Mouse (Mus musculus): ENCODE measurements around the gene Dock1. TPM values are rescaled to one million over a fixed set of nuclear protein-coding genes. Genes with fewer than 3 reads are reported as not detected.

Dock1 gene
- total RNA-seq, 2 experiments from 2014 or later, result 0.76 to 8.0 TPM

DNA sequence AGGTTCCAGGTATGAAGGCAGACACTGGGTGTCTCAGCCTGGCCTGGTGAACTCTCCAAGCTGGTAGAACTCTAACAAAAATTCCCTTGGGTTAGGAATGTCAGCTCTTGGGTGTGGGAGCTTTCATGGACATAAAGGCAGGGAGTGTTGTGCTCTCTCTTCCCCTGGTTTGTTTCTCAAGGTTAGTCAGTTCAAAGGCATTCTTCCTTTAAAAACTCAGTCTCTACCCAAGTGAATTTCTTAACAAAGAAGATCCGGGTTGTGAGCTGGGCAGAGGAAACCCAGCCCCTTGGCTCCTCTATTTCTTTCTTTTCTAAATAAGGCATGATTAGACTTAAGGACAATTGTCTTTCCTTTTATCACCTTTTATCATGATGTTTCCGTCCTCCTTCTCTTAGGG lies 261.4 kb downstream of the Dock1 start:
- no peak for ATAC-seq (replicated peaks; ENCODE audit: low FRiP score, poor library complexity, severe bottlenecking)

- no peak for ATAC-seq (replicated peaks; ENCODE audit: low FRiP score, poor library complexity, severe bottlenecking)
Observed at GRCm38 (mm10) chr7:134937471-134937926, 267.0 kb downstream of the Dock1 start.

GRCm38 (mm10) chr7:134937927-134938609 lies 267.6 kb downstream of the Dock1 start, which contains the start of gene Fam196a:
Gene Fam196a, minus strand, starts transcription at chr7:134938430.
- ATAC-seq (replicated peaks; ENCODE audit: low FRiP score, poor library complexity, severe bottlenecking), result no peak

- ATAC-seq (replicated peaks; ENCODE audit: low FRiP score, poor library complexity, severe bottlenecking), result no peak
Observed at GRCm38 (mm10) chr7:134941891-134942290, 271.4 kb downstream of the Dock1 start.

DNA sequence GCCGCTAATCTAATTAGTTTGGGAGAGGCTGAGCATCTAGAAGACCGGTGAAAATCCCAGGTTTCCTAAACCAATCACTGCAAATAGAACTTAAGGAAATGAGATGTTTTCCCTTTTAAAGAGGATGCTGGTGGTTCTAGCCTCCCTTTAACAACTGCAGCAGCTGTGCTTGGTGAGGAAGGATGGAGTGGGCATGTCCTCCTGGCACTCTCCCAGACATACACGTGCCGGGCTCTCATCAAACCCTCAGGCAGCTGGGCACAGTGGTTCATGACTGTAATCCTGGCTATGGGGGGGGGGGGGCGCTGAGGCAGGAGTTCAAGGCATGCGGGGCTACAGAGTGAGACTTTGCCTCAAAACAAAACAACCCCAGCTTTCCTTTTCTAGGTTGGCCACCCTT lies 272.6 kb downstream of the Dock1 start:
- no peak for ATAC-seq (replicated peaks; ENCODE audit: low FRiP score, poor library complexity, severe bottlenecking)

- ATAC-seq (replicated peaks; ENCODE audit: low FRiP score, poor library complexity, severe bottlenecking), result no peak
Observed at GRCm38 (mm10) chr7:134943701-134944100, 273.2 kb downstream of the Dock1 start.

GRCm38 (mm10) chr7:134945925-134946716 lies 275.7 kb downstream of the Dock1 start:
- ATAC-seq (replicated peaks; ENCODE audit: low FRiP score, poor library complexity, severe bottlenecking), result no peak

GRCm38 (mm10) chr7:134959086-134959485 lies 288.6 kb downstream of the Dock1 start:
- ATAC-seq (replicated peaks; ENCODE audit: low FRiP score, poor library complexity, severe bottlenecking), result no peak

GRCm38 (mm10) chr7:134960871-134961270 lies 290.4 kb downstream of the Dock1 start:
- no peak for ATAC-seq (replicated peaks; ENCODE audit: low FRiP score, poor library complexity, severe bottlenecking)

DNA sequence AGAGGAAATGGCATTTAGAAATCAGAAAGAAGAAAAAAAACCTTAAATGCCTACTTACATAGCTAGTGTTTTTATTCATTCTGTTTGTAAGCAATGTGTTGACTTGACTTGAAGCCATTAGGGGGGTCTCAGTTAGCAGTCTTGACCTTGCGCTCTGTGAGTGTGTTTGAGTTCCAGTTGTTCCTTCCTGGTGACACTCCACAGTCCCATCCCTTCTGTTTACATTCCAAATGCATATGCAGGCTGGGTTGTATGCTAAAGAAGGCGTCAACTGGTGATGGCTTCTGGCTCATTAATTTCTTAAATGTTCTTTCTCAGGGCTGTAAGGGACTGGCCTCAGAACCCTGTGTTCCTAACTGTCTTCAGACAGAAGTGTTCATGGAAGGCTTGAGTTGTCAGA lies 291.2 kb downstream of the Dock1 start:
- ATAC-seq (replicated peaks; ENCODE audit: low FRiP score, poor library complexity, severe bottlenecking), result no peak

DNA sequence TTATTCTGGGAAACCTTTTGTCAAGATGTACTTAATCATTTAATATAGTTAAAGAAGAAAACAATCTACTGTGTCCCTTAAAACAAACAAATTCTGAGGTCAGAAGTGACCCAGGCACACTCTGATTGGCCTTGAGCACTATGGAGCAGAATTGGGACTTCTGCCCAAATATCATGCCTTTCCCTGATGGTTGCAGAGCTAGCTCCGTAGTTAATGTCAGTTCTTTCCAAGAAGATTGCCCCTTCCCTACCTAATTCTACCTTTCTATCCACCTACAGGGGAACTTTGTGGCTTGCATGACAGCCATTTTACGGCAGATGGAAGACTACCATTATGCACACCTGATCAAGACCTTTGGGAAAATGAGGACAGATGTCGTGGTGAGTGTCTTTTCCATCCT lies 319.8 kb downstream of the Dock1 start:
- no peak for ATAC-seq (replicated peaks; ENCODE audit: low FRiP score, poor library complexity, severe bottlenecking)

GRCm38 (mm10) chr7:134990911-134991310 lies 320.5 kb downstream of the Dock1 start:
- ATAC-seq (replicated peaks; ENCODE audit: low FRiP score, poor library complexity, severe bottlenecking), result no peak

DNA sequence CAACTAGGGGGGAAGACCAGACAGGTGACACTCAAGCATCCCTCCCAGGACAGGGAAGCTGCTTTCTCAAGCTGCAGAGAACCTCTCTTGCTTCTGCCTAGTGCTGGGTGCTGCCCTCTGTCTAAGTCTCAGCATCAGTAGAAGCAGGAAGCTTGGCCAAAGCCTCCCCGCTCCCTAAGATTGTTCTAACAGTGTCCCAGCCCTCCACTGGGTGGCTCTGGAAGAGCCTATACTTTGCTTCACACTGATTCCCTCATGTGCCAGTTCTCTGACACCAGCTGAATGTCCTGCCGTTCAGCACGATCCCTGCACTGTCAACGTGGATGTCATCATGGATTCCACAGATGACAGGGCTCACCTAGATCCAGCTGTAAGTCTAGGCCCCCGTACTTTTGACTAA lies 324.5 kb downstream of the Dock1 start:
- ATAC-seq (replicated peaks; ENCODE audit: low FRiP score, poor library complexity, severe bottlenecking), result no peak

- ATAC-seq (replicated peaks; ENCODE audit: low FRiP score, poor library complexity, severe bottlenecking), result no peak
Observed at GRCm38 (mm10) chr7:135002216-135002615, 331.8 kb downstream of the Dock1 start.

DNA sequence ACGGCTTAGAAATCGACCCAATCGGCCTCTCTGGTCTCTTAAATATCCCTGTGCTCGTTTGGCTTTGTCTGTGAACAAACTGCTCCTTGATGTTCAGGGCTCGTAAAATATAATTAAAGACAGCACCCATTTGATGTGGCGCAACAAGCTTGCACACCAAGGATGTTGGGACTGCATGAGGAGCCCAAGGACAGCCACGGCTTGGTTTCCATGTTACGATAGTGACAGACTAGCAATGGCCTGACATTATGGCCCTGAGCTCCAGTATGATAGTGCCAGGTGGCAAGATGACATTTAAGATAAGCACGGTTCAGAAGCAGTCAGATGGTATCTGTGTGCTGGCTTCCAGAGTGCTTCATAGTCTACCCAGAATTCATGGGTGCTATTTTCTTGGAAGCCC lies 332.4 kb downstream of the Dock1 start:
- no peak for ATAC-seq (replicated peaks; ENCODE audit: low FRiP score, poor library complexity, severe bottlenecking)

DNA sequence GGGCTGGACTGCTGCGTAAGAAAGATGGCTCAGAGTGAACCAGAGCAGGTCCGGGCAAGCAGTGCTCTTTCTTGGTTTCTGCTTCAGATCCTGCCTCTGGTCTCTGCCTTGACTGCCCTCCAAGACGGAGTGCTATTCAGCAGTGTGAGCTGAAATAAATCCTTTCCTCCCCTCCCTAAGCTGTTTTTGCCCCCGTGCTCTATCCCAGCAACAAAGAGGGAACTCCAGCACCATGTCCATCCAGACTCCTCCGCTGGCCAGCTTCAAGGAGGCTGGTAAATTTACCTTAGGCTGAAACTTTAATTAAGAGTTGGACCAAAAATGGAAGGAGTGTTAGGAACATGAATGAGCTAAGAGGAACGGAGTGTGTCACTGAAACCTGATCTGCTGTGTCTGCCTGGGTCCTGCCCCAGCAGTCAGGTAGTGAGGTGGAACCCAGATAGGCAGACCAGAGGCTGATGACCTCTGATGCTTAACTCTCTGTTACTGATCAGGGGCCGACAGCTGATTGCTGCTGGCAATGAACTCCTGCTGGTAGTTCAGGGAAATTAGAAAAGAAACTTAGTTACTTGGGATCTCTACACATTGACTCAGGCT lies 335.6 kb downstream of the Dock1 start:
- no peak for ATAC-seq (replicated peaks; ENCODE audit: low FRiP score, poor library complexity, severe bottlenecking)

DNA sequence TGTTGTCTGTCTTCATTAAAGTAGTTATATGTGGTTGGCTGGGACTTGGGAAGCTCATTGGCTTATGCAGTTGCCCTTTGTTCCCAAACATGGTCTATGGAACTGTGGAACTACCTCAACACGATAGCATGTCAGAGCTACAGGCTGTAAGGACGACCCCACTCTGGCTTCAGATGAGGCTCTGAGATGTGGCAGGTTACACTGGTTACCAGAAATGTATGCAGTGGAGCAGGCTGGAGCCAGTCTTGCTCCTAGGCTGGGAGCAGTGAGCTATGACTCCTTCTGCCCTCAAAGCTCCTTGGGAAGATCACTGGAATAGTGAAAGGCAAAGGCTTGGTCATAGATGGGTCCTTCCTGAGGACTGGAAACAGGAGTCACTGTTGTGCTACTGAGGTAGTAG lies 337.6 kb downstream of the Dock1 start:
- ATAC-seq (replicated peaks; ENCODE audit: low FRiP score, poor library complexity, severe bottlenecking), result no peak

DNA sequence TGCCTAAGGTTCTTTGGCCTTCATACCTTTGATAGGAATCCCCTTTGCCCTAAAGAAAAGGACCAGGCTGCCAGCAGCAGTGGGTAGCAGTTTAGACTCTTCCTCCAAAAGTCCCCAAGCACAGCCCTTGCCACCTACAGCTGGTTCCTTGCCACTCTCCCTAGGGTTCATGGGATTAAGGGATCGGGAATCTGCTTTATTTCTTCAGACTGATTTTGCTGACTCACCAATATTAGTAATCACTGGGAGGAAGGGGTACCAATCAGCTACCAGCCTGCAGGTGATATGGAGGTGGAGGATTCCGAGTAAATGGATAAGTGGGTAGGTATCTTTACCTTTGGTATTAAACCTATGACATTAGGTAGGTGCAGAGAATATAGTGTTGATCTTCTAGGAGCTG lies 340.5 kb downstream of the Dock1 start:
- ATAC-seq (replicated peaks; ENCODE audit: low FRiP score, poor library complexity, severe bottlenecking), result no peak

DNA sequence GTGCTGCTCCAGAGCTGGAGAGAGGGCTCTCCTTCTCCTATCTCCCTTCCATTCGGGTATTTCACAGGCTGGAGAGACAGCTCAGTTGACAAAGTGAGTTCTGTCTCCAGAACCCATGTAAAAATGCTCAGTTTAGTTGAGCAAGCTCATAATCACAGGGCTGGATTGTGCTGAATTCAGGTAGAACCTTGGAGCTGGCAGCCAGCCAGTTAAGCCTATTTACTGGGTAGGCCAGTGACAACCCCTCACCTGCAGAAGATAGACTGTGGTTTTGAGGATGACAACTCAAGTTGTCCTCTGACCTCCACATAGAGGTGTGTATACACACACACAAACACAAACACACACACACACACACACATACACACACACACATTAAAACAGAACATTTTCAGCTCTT lies 347.1 kb downstream of the Dock1 start:
- no peak for ATAC-seq (replicated peaks; ENCODE audit: low FRiP score, poor library complexity, severe bottlenecking)

- ATAC-seq (replicated peaks; ENCODE audit: low FRiP score, poor library complexity, severe bottlenecking), result no peak
Observed at GRCm38 (mm10) chr7:135020762-135021161, 350.3 kb downstream of the Dock1 start.

DNA sequence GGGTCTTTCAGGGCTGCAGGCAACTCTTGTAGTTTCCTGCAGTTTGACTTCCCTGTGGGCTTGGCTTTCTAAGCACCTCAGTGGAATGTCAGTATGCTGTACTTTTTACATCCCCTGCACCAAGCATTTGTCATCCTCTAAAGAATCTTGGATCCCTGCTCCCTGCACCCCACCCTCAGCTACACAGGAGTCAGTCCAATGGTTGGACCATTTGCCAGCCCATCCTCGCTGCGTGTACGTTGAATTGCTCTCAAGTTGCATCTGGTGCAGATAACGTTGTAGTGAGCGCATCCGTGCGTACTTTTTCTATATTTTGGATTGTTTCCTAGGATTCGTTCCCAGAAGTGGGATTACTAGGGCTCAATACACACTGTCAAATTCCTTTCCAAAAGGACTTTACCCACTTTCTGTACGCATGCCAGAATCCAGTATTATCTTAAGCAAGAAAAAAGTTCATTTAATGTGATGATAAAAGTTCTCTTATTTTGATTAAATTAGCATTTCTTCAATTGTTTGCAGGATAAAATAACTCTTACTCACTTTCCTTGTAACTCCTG lies 351.2 kb downstream of the Dock1 start:
- no peak for ATAC-seq (replicated peaks; ENCODE audit: low FRiP score, poor library complexity, severe bottlenecking)

Data from erythroid progenitor cell, adult 5-6 weeks (primary cell).